Mouse (Mus musculus) E14TG2a.4 (cell line): ENCODE results near the gene Cnot8.

Experiments used
- H3K27me3 ChIP-seq: 2 replicates; pipeline ENCODE4 v1.6.1; 2014; ENCODE audit warnings: low read length, control low read depth; ENCODE audit not compliant: insufficient read depth
- H3K36me3 ChIP-seq: 2 replicates; pipeline ENCODE4 v1.6.1; 2014; ENCODE audit warnings: low read length, control low read depth; ENCODE audit not compliant: insufficient read depth
- H3K4me1 ChIP-seq: replicated peaks from 2 replicates; pipeline ENCODE4 v1.6.1; 2014; ENCODE audit warnings: low read depth, low read length, control low read depth
- H3K4me3 ChIP-seq: replicated peaks from 2 replicates; pipeline ENCODE4 v1.5.1; 2014; ENCODE audit warnings: mild to moderate bottlenecking, low read length
- H3K9me3 ChIP-seq: 2 replicates; pipeline ENCODE4 v1.6.1; 2014; ENCODE audit warnings: low read length, control low read depth
- CTCF ChIP-seq: conservative IDR thresholded peaks from 2 replicates; pipeline ENCODE4 v1.5.1; 2014; ENCODE audit warnings: low read length
- NANOG ChIP-seq: IDR thresholded peaks from 2 replicates; pipeline ENCODE4 v1.6.1; 2014; ENCODE audit warnings: borderline replicate concordance, low read length, mixed read lengths
- POU5F1 ChIP-seq: IDR thresholded peaks from 2 replicates; pipeline ENCODE4 v1.6.1; 2014; ENCODE audit warnings: low read length, borderline replicate concordance

The Cnot8 gene

DNA sequence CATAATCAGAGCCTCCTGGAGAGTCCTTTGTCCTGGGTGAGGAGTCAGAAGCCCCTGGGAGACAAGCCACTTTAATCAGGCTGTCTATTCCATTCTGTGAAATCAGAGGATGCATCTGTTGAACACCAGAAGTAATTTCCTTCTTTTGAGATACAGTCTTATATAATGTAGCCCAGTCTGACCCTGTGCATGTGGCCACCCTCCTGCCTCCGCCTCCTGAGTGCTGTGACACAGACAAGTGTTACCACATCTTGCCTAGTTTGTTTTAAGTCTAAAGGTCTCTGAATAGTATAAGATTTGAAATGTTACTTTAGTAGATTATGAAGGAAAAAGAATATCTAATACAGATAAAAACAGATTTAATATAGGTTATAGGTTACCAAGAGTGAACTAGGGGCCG lies 3.9 kb upstream of the Cnot8 start:
- H3K27me3 ChIP-seq: no peaks in the 10 kb centered on the region
- H3K36me3 ChIP-seq: no peaks in the 10 kb centered on the region
- H3K4me1 ChIP-seq: peaks cover 30% of the 10 kb centered on the region
- H3K4me3 ChIP-seq: no peak overlapping the region
- TF ChIP-seq CTCF (no peak), POU5F1 (no peak), NANOG (no peak)
- no peaks in the 10 kb centered on the region for H3K9me3 ChIP-seq

GRCm38 (mm10) chr11:58101194-58101720 lies 2.7 kb upstream of the Cnot8 start:
- H3K27me3 ChIP-seq: no peaks in the 10 kb centered on the region
- H3K4me1 ChIP-seq: peaks cover 41% of the 10 kb centered on the region
- no peaks in the 10 kb centered on the region for H3K36me3 ChIP-seq
- no peak overlapping the region for H3K4me3 ChIP-seq
- no peaks in the 10 kb centered on the region for H3K9me3 ChIP-seq
- TF ChIP-seq POU5F1 (no peak), NANOG (no peak), CTCF (no peak)

GRCm38 (mm10) chr11:58102146-58102545 lies 1.8 kb upstream of the Cnot8 start:
- 0 out of 2 replicates have a peak, but pooled peaks cover under 1% of the 10 kb centered on the region for H3K36me3 ChIP-seq
- TF ChIP-seq NANOG: no peak
- H3K4me1 ChIP-seq: peaks cover 40% of the 10 kb centered on the region
- no peaks in the 10 kb centered on the region for H3K9me3 ChIP-seq
- H3K27me3 ChIP-seq: no peaks in the 10 kb centered on the region
- no peak overlapping the region for H3K4me3 ChIP-seq

- H3K4me1 ChIP-seq: peaks cover 42% of the 10 kb centered on the region
- H3K36me3 ChIP-seq: peaks cover 7% of the 10 kb centered on the region; the same call in 1 of the 2 replicates
Observed at GRCm38 (mm10) chr11:58102581-58103343, 1.2 kb upstream of the Cnot8 start.

GRCm38 (mm10) chr11:58103344-58103653 lies 654 bp upstream of the Cnot8 start:
- Histone ChIP-seq H3K27me3 (no peaks in the 10 kb centered on the region), H3K9me3 (no peaks in the 10 kb centered on the region), H3K4me3 (peak overlapping the region; percentile 98), H3K4me1 (peaks cover 48% of the 10 kb centered on the region), H3K36me3 (peaks cover 10% of the 10 kb centered on the region; the same call in 1 of the 2 replicates)
- TF ChIP-seq CTCF (no peak), POU5F1 (no peak), NANOG (no peak)

More at GRCm38 (mm10) chr11:58102581-58103343, 1.2 kb upstream of the Cnot8 start:
- Histone ChIP-seq H3K27me3 (no peaks in the 10 kb centered on the region), H3K4me3 (peak overlapping the region; percentile 98), H3K9me3 (no peaks in the 10 kb centered on the region)
- TF ChIP-seq NANOG: no peak
- TF ChIP-seq CTCF: no peak
- TF ChIP-seq POU5F1: no peak

DNA sequence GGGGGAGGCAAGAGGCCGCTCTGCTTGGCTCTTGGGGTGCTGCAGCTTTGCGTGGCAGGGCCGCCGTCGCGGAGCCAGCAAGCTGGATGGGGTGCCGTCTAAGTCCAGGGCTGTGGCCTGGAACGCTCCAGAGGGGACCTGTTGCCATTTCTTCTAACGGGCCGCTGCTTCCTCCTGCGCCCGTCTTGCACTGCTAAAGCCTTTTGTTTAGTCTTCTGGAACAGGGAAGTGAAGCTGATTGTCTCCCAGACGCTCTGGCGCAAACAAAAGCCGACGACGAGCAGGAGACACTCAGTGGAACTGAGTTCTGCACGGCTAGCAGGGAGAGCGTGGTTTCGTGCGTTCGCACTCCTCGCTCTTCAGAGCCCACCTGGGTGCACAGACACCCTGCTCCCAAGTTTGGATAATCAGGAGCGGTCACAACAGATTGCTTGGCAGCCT lies 418 bp downstream of the Cnot8 start:
- H3K9me3 ChIP-seq: no peaks in the 10 kb centered on the region
- peak overlapping the region; percentile 98 for H3K4me3 ChIP-seq
- H3K27me3 ChIP-seq: no peaks in the 10 kb centered on the region
- H3K4me1 ChIP-seq: peaks cover 57% of the 10 kb centered on the region
- H3K36me3 ChIP-seq: peaks cover 14% of the 10 kb centered on the region
- TF ChIP-seq CTCF (no peak), NANOG (no peak), POU5F1 (no peak)

- Histone ChIP-seq H3K4me3 (no peak overlapping the region), H3K36me3 (peaks cover 41% of the 10 kb centered on the region), H3K27me3 (no peaks in the 10 kb centered on the region), H3K4me1 (peaks cover 64% of the 10 kb centered on the region), H3K9me3 (no peaks in the 10 kb centered on the region)
- 0 out of 2 replicates have a peak, but pooled peaks have one; percentile 10 for TF ChIP-seq CTCF
- TF ChIP-seq NANOG: no peak
- TF ChIP-seq POU5F1: no peak
Observed at GRCm38 (mm10) chr11:58107009-58107408, 3.1 kb downstream of the Cnot8 start.

DNA sequence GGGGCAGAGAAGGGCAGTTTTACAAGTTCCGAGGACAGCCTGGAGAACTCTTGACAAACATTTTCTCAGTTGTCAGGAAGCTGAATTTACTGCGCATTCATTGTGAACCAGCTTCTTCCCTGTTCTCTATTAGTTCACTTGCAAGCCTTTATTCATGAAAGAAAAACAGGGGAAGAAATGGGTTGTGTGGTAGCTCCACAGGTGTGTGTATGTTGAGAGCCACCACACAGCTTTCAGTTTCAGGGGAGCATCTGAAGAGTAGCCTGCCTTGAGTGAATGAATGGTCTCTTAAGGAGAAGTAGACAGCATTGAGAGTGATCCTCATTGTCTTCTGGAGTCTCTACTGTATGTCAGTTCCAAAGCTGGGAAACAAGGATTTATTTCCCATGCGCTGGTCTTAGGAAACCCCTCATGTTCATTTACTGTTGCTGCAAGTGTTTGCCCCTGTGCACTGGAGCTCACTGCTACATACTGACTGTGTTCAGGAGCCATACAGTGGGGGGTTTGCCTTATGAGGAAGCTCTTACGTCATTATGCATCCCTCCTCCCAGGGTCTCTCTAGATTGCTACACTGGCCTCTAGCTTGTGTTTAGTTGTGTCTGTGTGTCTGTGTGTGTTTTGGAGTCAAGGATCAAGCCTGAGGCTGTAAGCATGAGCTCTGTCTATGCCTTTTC lies 3.8 kb downstream of the Cnot8 start:
- Histone ChIP-seq H3K9me3 (no peaks in the 10 kb centered on the region), H3K4me3 (peak overlapping the region; percentile 37; the same call in 1 of the 2 replicates), H3K4me1 (peaks cover 59% of the 10 kb centered on the region), H3K27me3 (no peaks in the 10 kb centered on the region), H3K36me3 (peaks cover 48% of the 10 kb centered on the region)
- TF ChIP-seq POU5F1 (no peak), CTCF (no peak)
